2 mouse cellular contexts compared by ENCODE assay signal in genomic region chr4:155943049-155943452, GRCm38 (mm10).
TF ChIP-seq lines count a peak whose summit lies in the region.

No protein-coding gene starts in this region.

TF ChIP-seq in C2C12, 6 proteins besides CTCF, POLR2A, EP300 and RAD21 (continued from another document):
- TF ChIP-seq FOSL1 (IDR thresholded peaks at IDR 0.05; ENCODE audit: insufficient read depth, low read length, poor library complexity, severe bottlenecking), result no peak
- TF ChIP-seq MAX (IDR thresholded peaks at IDR 0.05), result no peak
- TF ChIP-seq MYOG (IDR thresholded peaks at IDR 0.05; ENCODE audit: control insufficient read depth, extremely low read depth, insufficient read length), result no peak

TF ChIP-seq in MEL, 35 proteins besides CTCF, POLR2A, EP300 and RAD21 (continued from another document):
- TF ChIP-seq ZC3H11A (IDR thresholded peaks at IDR 0.05; ENCODE audit: low read depth, low read length) (no peak), MYC (IDR thresholded peaks at IDR 0.05; ENCODE audit: low read depth, low read length) (no peak), BHLHE40 (IDR thresholded peaks at IDR 0.05; ENCODE audit: borderline replicate concordance, low read depth, low read length) (no peak), CHD1 (IDR thresholded peaks at IDR 0.05; ENCODE audit: low read depth, low read length) (no peak), TAL1 (IDR thresholded peaks at IDR 0.05; ENCODE audit: low read length) (no peak), MAFK (IDR thresholded peaks at IDR 0.05; ENCODE audit: borderline replicate concordance, low read depth, low read length) (no peak), SMC3 (IDR thresholded peaks at IDR 0.05; ENCODE audit: low read depth, low read length) (no peak), ELF1 (IDR thresholded peaks at IDR 0.05; ENCODE audit: low read depth, low read length) (no peak), ZKSCAN1 (IDR thresholded peaks at IDR 0.05; ENCODE audit: low read depth, low read length) (no peak), KAT2A (conservative IDR thresholded peaks at IDR 0.05; ENCODE audit: low read depth, low read length) (no peak), HCFC1 (IDR thresholded peaks at IDR 0.05; ENCODE audit: low read depth, low read length) (no peak)
